Mouse (Mus musculus) brain, embryonic 14.5 days (tissue): ENCODE measurements around the gene Zfp61. TPM values are rescaled to one million over a fixed set of nuclear protein-coding genes. Genes with fewer than 3 reads are reported as not detected.

Experiments used
- DNase-seq: peaks from one replicate; pipeline ENCODE4 v3.0.0-alpha.2; 2011; ENCODE audit warnings: low read depth
- CTCF ChIP-seq: fragments of 200-500 bp; IDR thresholded peaks from 2 replicates; pipeline ENCODE4 v1.5.1; 2012; ENCODE audit warnings: inconsistent platforms, mild to moderate bottlenecking, moderate library complexity, borderline replicate concordance; ENCODE audit not compliant: insufficient read depth, insufficient read length; ENCODE audit errors: extremely low read depth
- POLR2A ChIP-seq: fragments of 200-500 bp; IDR thresholded peaks from 2 replicates; pipeline ENCODE4 v1.6.1; 2012; ENCODE audit warnings: mild to moderate bottlenecking, inconsistent platforms, borderline replicate concordance; ENCODE audit not compliant: poor library complexity, insufficient read depth, insufficient read length, severe bottlenecking; ENCODE audit errors: extremely low read depth
- polyA plus RNA-seq: library from polyadenylated mRNA; depleted of rRNA; stranded (reverse); fragments of >200 nt; gene quantifications from 2 replicates; pipeline ENCODE4 v1.2.3, GENCODE M21; 2012; rRNA removed

Zfp61 gene
- polyA plus RNA-seq, 1 experiment = 33.9 TPM

- TF ChIP-seq POLR2A (no peak), CTCF (no peak)
- DNase-seq = no peak
These were observed 31.8 kb downstream of the Zfp61 start for GRCm38 (mm10) chr7:24269256-24269655.

DNA sequence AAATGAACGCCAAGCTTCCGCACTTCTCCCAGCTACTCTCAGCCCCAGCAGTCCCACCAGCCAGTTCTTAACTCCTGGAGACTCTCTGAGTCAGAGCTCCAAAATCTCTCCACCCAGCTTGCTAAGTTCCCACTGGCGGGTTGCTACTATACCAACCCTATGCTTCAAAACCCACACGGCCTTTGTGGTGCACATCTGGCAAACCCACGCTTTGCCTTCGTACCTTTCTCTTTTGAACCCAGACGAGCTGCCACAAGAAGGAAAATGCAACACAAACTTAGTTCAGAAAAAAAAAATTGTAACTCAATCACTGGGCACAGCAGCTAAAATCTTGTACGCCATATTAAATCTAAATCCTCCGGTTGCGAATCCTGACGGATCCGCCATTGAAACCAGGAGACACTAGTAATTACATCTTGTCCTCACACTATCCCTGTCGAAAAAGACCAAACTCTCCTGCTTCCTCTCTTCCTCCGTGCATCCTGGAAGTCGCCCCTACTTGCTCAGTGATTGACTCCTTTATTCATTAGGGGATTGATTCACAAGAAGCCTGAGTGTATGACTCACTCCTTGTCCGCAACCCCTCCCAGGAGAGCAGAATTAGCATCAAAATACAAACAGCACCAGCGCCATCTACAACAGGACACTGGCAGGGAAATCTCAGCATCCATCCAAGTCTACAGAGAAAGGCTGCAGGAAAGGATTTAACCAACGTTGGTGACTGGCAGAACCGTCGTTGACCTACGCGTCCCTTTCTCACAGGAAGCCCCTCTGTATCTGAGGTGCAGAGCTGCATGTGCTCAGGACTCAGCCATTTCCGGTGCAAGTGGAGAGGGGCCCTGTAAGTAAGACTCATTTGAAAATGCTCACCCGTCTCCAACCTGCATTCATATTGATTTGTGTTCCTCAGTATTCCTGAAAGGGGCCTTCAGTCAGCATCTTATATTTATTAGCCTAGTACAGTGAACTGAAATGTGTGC is 32.6 kb downstream of the Zfp61 start:
- TF ChIP-seq POLR2A (no peak), CTCF (no peak)
- peak; percentile 35 for DNase-seq

DNA sequence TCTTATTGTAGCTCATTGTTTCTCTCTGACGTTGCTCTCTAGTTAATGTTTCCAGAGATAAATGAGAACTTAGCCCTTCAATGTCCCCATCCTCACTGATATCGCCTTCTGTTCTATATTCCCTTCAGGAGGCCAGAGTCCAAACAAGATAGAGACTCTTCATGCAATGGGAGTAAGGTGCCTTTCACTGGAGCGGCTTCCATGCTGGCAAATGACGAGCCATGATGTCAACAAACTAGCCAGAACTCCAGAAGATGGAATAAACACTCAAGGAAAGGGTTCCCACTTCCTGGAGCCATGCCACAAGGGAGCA is 41.1 kb downstream of the Zfp61 start:
- TF ChIP-seq CTCF (no peak), POLR2A (no peak)
- DNase-seq = no peak

DNA sequence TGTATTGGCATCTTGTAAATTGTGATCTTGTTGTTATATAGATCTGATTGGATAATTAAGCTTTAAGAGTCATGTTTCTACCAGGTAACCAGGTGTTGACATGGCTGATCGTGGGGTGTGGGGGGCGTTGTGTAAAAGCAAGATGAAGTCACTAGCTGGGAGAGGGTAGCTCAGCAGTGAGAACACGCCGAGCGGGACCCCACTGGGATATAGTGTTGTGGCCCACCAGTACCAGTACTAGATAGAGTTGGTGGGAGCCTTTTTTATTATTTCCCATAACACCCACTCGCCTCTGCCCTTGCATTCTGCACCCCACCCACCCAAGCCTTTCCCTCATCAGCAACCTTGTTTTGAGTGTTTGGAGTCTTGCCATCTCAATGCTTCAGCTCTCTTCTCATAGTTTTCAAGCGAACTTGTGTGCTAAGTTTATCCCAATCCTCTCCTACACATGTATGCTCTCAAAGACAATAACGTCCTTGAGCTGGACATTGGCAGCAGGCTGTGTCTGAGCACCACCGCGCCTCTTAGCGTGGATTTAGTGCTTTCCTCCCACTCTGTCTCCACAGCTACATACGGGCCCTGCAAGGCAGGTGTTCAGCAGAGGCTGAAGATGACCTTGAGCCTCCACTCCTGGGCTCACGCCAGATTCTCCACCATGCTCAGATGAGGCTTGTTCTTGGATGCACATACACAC is 41.6 kb downstream of the Zfp61 start:
- DNase-seq = no peak
- TF ChIP-seq POLR2A (no peak), CTCF (no peak)

DNA sequence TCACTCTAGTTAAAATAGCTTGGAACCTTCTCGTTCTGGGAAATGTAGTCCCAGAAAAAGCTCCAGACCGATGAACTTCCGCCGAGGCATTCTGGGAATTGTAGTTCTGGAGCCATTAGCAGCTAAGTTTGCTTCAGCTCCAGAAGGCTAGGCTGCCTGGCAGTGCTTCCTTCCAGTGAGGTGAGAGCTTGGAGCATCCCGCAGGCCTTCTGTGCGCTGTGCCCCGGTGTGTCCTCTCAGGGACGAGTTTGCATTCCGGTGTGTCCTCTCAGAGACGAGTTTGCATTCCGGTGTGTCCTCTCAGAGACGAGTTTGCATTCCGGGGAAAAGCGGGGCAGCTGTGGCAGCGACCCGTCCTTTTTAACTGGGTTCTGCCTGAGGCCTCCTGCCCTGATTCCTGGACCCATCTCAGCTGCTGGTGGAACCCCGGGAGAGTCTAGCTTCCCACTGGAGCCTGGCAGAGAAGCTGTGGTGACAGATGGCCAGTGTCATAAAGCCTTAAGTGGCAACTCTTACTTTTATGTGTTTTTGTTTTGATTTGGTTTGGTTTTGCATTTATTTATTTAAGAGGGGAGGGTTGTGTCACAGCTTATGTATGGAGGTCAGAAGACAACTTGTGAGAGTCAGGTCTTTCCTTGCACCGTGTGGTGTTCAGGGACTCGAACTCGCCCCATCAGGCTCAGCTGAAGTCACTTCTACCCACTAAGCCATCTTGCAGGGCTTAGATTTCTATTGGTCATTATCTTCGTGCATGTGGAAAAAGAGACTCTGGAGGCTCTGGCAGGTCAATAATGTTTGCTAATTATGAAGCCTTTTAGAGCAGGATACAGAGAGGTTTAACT is 46.2 kb downstream of the Zfp61 start, which contains the start of gene Zfp108:
Gene Zfp108 (plus strand): TSS at position 162 of the 842 bp plus-strand sequence.
- peak; percentile 51; the same call in 1 of the 2 replicates for TF ChIP-seq POLR2A
- no peak for TF ChIP-seq CTCF

DNA sequence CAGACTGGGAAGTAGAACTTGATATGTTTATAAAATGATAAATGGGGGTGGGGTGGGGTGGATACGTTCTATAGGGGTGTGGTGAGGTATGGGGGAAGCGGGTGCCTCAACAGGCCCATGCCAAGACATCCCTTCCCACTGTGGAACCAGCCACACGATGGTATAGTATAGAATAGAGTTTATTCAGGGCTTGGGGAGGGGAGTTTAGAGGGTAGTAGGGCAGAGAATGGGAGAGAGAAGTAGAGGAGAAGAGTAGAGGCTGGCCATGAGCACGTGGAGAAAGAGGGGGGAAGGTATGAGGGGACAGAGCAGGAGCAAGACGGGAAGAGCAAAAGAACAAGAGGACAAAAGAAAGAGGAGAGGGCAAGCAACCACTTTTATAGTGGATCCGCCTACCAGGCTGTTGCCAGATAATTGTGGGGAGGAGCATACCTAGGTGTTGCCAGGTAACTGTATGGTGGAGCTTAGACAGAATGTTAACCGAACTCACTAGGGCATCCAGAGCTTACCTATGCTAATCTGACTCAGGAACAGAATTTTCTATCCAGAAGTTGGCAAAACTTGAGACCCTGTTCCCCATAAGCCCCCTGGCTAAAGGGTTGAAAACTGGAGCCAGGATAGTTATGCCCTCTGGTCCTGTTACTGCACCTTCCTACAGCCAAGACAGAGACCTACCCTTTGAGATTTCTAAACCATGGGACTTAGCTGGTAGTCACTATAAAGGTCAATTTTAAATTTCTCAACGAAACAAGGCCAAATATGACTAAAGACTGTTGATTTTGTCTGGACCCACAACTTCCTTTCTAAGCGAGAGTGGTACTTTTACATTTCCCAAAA is 47.0 kb downstream of the Zfp61 start:
- TF ChIP-seq POLR2A = no peak
- TF ChIP-seq CTCF = no peak
- DNase-seq = no peak

More for the DNA sequence above, 46.2 kb downstream of the Zfp61 start, which contains the start of gene Zfp108:
- DNase-seq = peak; percentile 97

Other genes with a start within 250 kb of the Zfp61 start
- gene Vmn1r183, start 248.0 kb downstream of the Zfp61 start, polyA plus RNA-seq = not detected in 2 replicates
- 35.8 and 39.9 TPM in 2 replicates for gene Zfp180, start 219.3 kb downstream of the Zfp61 start, polyA plus RNA-seq
- gene Zfp112, start 188.9 kb downstream of the Zfp61 start, polyA plus RNA-seq = 5.7 and 6.0 TPM in 2 replicates
- gene Zfp235, start 167.1 kb downstream of the Zfp61 start, polyA plus RNA-seq = 16.3 and 18.2 TPM in 2 replicates
- gene Zfp114, start 126.2 kb downstream of the Zfp61 start, polyA plus RNA-seq = 2.1 and 2.5 TPM in 2 replicates
- 4.7 and 4.8 TPM in 2 replicates for gene Zfp111, start 89.8 kb downstream of the Zfp61 start, polyA plus RNA-seq
- 3.3 and 3.5 TPM in 2 replicates for gene Zfp109, start 63.7 kb downstream of the Zfp61 start, polyA plus RNA-seq
- gene Zfp108, start 46.4 kb downstream of the Zfp61 start, polyA plus RNA-seq = 4.0 and 4.4 TPM in 2 replicates
- gene Zfp93, start 30.8 kb downstream of the Zfp61 start, polyA plus RNA-seq = 6.9 and 7.4 TPM in 2 replicates
- 19.3 and 26.9 TPM in 2 replicates for gene Zfp94, start 15.4 kb upstream of the Zfp61 start, polyA plus RNA-seq
- 0.19 and 0.23 TPM in 2 replicates for gene Tescl, start 32.7 kb upstream of the Zfp61 start, polyA plus RNA-seq
- 0.07 and 0.11 TPM in 2 replicates for gene Lypd5, start 48.0 kb upstream of the Zfp61 start, polyA plus RNA-seq
- gene Kcnn4, start 69.0 kb upstream of the Zfp61 start, polyA plus RNA-seq = 0.76 and 1.4 TPM in 2 replicates
- gene Smg9, start 98.4 kb upstream of the Zfp61 start, polyA plus RNA-seq = 66.2 and 69.6 TPM in 2 replicates
- gene Irgc1, start 151.1 kb upstream of the Zfp61 start, polyA plus RNA-seq = 0.05 TPM in 1 of 2 replicates, not detected in the other
- gene Plaur, start 161.3 kb upstream of the Zfp61 start, polyA plus RNA-seq = 1.4 and 2.1 TPM in 2 replicates
- 178 and 268 TPM in 2 replicates for gene Cadm4, start 180.8 kb upstream of the Zfp61 start, polyA plus RNA-seq
- 269 and 420 TPM in 2 replicates for gene Zfp428, start 205.8 kb upstream of the Zfp61 start, polyA plus RNA-seq
- not detected in 2 replicates for gene AC161166.1, start 211.2 kb upstream of the Zfp61 start, polyA plus RNA-seq
- 55.4 and 66.4 TPM in 2 replicates for gene Irgq, start 229.5 kb upstream of the Zfp61 start, polyA plus RNA-seq
- gene Pinlyp, start 244.9 kb upstream of the Zfp61 start, polyA plus RNA-seq = 0.21 and 0.34 TPM in 2 replicates
- 71.6 and 84.1 TPM in 2 replicates for gene Xrcc1, start 245.1 kb upstream of the Zfp61 start, polyA plus RNA-seq